Mouse (Mus musculus) heart, adult 10 weeks (tissue): ENCODE measurements around the gene Kcne2. TPM values are rescaled to one million over a fixed set of nuclear protein-coding genes. Genes with fewer than 3 reads are reported as not detected.

ENCODE experiments used
- polyA plus RNA-seq: library from polyadenylated mRNA; stranded (reverse); fragments of 350-450 nt; fragmentation: Illumina TruSeq; extraction: RNeasy Lipid Tissue Mini Kit (QIAGEN cat#74804); gene quantifications from one replicate; pipeline ENCODE4 v1.2.3, GENCODE M21; 2014; ENCODE audit warnings: low read depth, low replicate concordance

Kcne2 gene
- not detected for polyA plus RNA-seq

GRCm38 (mm10) chr16:92292101-92292500, at the start of gene Kcne2:
TSS of gene Kcne2 (plus strand) at chr16:92292389.

GRCm38 (mm10) chr16:92300649-92301411, 8.6 kb downstream of the Kcne2 start, which contains the start of gene Smim11:
TSS of gene Smim11 (plus strand) at chr16:92301286.

GRCm38 (mm10) chr16:92321341-92321740, 29.2 kb downstream of the Kcne2 start, which contains the start of gene Fam243:
TSS of gene Fam243 (minus strand) at chr16:92321441.

Other genes with a start within 250 kb of the Kcne2 start
- 89.2 TPM for gene Mrps6, start 234.1 kb upstream of the Kcne2 start, polyA plus RNA-seq
- not detected for gene Gm49711, start 234.1 kb upstream of the Kcne2 start, polyA plus RNA-seq
- gene Slc5a3, start 234.1 kb upstream of the Kcne2 start, polyA plus RNA-seq = 2.4 TPM
- 183 TPM for gene Smim11, start 8.9 kb downstream of the Kcne2 start, polyA plus RNA-seq
- gene Fam243, start 29.1 kb downstream of the Kcne2 start, polyA plus RNA-seq = not detected
- gene Kcne1, start 67.1 kb downstream of the Kcne2 start, polyA plus RNA-seq = 11.1 TPM
- gene Rcan1, start 178.5 kb downstream of the Kcne2 start, polyA plus RNA-seq = 80.0 TPM
- gene Clic6, start 193.3 kb downstream of the Kcne2 start, polyA plus RNA-seq = 0.26 TPM